Mouse (Mus musculus): ENCODE data around the gene Pcyox1. TPM values are rescaled to one million over a fixed set of nuclear protein-coding genes. Genes with fewer than 3 reads are reported as not detected.

Gene Pcyox1
- polyA plus RNA-seq, 1 experiment from 2014 or later = 52.0 TPM

- Histone ChIP-seq H3K9me3 (no peaks in the 10 kb centered on the region), H3K27me3 (replicated peaks) (no peaks in the 10 kb centered on the region), H3K27ac (replicated peaks) (no peak overlapping the region), H3K4me2 (no peak overlapping the region), H3K4me3 (no peak overlapping the region), H3K9ac (no peak overlapping the region), H3K36me3 (peaks cover 87% of the 10 kb centered on the region), H3K4me1 (no peaks in the 10 kb centered on the region)
- ATAC-seq (ENCODE audit: extremely low read depth, insufficient number of reproducible peaks, low FRiP score, low TSS enrichment) = no peak
- 86% methylated on average over 3 of the region's 3 CpGs for WGBS
Observed at GRCm38 (mm10) chr6:86419239-86419638, 22.3 kb upstream of the Pcyox1 start.

DNA sequence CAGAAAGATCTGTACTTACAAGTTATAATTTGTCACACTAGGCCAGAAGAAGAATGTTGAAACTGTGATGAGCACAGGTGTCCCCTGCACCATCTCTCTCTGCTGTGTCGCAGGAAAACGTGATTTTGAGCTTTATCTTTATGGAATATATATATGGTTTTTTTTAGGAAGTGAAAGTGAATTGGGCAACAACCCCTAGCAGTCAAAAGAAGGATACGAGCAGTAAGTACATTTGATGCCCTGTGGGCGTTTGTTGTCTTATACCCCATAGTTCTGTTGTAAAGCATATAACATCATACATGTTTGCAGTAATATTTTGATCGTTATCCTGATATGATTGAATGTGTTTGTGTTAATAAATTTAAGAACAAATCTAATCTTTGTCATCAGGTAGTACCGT lies 21.8 kb upstream of the Pcyox1 start:
- H3K27me3 ChIP-seq (replicated peaks) = no peaks in the 10 kb centered on the region
- ATAC-seq (ENCODE audit: extremely low read depth, insufficient number of reproducible peaks, low FRiP score, low TSS enrichment) = no peak
- H3K36me3 ChIP-seq = peaks cover 89% of the 10 kb centered on the region
- WGBS = 88% methylated on average over 6 of the region's 6 CpGs
- H3K9me3 ChIP-seq = no peaks in the 10 kb centered on the region
- no peak overlapping the region for H3K27ac ChIP-seq (replicated peaks)
- H3K4me3 ChIP-seq = no peak overlapping the region
- H3K4me2 ChIP-seq = no peak overlapping the region
- no peak overlapping the region for H3K9ac ChIP-seq
- no peaks in the 10 kb centered on the region for H3K4me1 ChIP-seq

DNA sequence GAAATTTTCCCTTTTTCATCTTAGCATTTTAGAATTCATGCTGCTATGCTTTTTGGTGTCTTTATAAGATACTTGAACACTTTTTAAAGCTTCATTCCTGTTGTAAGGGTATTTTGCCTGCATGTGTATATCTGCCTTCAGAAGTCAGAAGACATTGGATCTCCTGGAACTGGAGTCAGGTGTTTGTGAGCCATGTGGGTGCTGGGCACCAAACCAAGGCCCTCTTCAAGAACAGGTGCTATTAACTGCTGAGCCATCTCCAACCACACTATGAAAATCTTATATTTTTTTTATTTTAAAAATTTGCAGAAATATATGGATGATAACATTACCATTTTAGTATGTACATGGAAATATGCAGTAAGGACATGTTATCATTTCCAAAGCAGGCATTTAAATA lies 9.4 kb upstream of the Pcyox1 start:
- Histone ChIP-seq H3K4me3 (no peak overlapping the region; the same call in 1 of the 2 replicates), H3K9ac (0 out of 2 replicates have a peak overlapping the region, but pooled peaks have one; percentile 47), H3K9me3 (no peaks in the 10 kb centered on the region), H3K27ac (replicated peaks) (no peak overlapping the region), H3K4me2 (peak overlapping the region; percentile 72), H3K4me1 (peaks cover 24% of the 10 kb centered on the region), H3K36me3 (peaks cover 25% of the 10 kb centered on the region), H3K27me3 (replicated peaks) (no peaks in the 10 kb centered on the region)
- no peak for ATAC-seq (ENCODE audit: extremely low read depth, insufficient number of reproducible peaks, low FRiP score, low TSS enrichment)

- Histone ChIP-seq H3K9ac (peak overlapping the region; percentile 98), H3K27ac (replicated peaks) (peak overlapping the region; percentile 100), H3K4me3 (peak overlapping the region; percentile 84), H3K4me1 (peaks cover 28% of the 10 kb centered on the region), H3K27me3 (replicated peaks) (no peaks in the 10 kb centered on the region), H3K4me2 (peak overlapping the region; percentile 72), H3K9me3 (no peaks in the 10 kb centered on the region), H3K36me3 (peaks cover 25% of the 10 kb centered on the region)
- WGBS = under 1% methylated on average over 11 of the region's 11 CpGs
- no peak for ATAC-seq (ENCODE audit: extremely low read depth, insufficient number of reproducible peaks, low FRiP score, low TSS enrichment)
Observed at GRCm38 (mm10) chr6:86404996-86405395, 8.0 kb upstream of the Pcyox1 start.

- Histone ChIP-seq H3K27ac (replicated peaks) (peak within 1 kb of the TSS; percentile 100), H3K9ac (peak within 1 kb of the TSS; percentile 98), H3K27me3 (replicated peaks) (peaks cover 5% of the 10 kb centered on the region; the same call in 1 of the 2 replicates), H3K36me3 (peaks cover 20% of the 10 kb centered on the region), H3K9me3 (no peaks in the 10 kb centered on the region), H3K4me2 (peak within 1 kb of the TSS; percentile 72), H3K4me3 (peak within 1 kb of the TSS; percentile 84), H3K4me1 (peaks cover 23% of the 10 kb centered on the region)
- ATAC-seq (ENCODE audit: extremely low read depth, insufficient number of reproducible peaks, low FRiP score, low TSS enrichment) = peak; percentile 92
- WGBS = under 1% methylated on average over 60 of the region's 62 CpGs
Observed at GRCm38 (mm10) chr6:86404100-86404861, 7.3 kb upstream of the Pcyox1 start, which contains the start of gene Tia1. TSS of gene Tia1 (plus strand) at chr6:86404219.

DNA sequence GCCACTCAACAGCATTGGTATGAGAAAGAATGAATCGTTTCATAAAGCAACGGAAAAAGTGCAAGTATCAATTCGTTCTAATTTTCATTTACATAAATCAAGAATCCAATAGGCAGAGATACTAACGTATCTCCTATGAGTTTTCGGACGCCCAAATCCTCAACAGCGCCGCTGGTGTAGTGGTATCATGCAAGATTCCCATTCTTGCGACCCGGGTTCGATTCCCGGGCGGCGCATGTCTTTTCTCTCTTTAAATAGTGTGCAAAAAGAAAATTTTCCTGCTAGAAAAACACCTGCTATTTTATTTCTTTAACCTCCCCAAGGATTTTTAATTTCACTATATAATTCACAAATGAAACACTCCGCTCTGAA lies 6.8 kb upstream of the Pcyox1 start:
- Histone ChIP-seq H3K4me1 (peaks cover 23% of the 10 kb centered on the region), H3K9ac (peak overlapping the region; percentile 98), H3K27me3 (replicated peaks) (peaks cover 5% of the 10 kb centered on the region), H3K4me2 (peak overlapping the region; percentile 72), H3K9me3 (no peaks in the 10 kb centered on the region), H3K36me3 (peaks cover 20% of the 10 kb centered on the region), H3K4me3 (peak overlapping the region; percentile 84), H3K27ac (replicated peaks) (peak overlapping the region; percentile 100)
- under 1% methylated on average over 15 of the region's 15 CpGs for WGBS
- no peak for ATAC-seq (ENCODE audit: extremely low read depth, insufficient number of reproducible peaks, low FRiP score, low TSS enrichment)

- peak overlapping the region; percentile 72 for H3K4me2 ChIP-seq
- H3K27me3 ChIP-seq (replicated peaks) = peaks cover 8% of the 10 kb centered on the region
- peak overlapping the region; percentile 98 for H3K9ac ChIP-seq
- H3K9me3 ChIP-seq = no peaks in the 10 kb centered on the region
- peaks cover 24% of the 10 kb centered on the region for H3K4me1 ChIP-seq
- ATAC-seq (ENCODE audit: extremely low read depth, insufficient number of reproducible peaks, low FRiP score, low TSS enrichment) = no peak
- WGBS = 37% methylated on average over 12 of the region's 12 CpGs
- no peak overlapping the region for H3K27ac ChIP-seq (replicated peaks)
- H3K36me3 ChIP-seq = peaks cover 14% of the 10 kb centered on the region
- peak overlapping the region; percentile 84 for H3K4me3 ChIP-seq
Observed at GRCm38 (mm10) chr6:86402681-86403607, 6.0 kb upstream of the Pcyox1 start.

- 5% methylated on average over 9 of the region's 9 CpGs for WGBS
- H3K36me3 ChIP-seq = no peaks in the 10 kb centered on the region
Observed at GRCm38 (mm10) chr6:86400972-86401371, 4.0 kb upstream of the Pcyox1 start.

GRCm38 (mm10) chr6:86399995-86400394 lies 3.0 kb upstream of the Pcyox1 start:
- no peaks in the 10 kb centered on the region for H3K36me3 ChIP-seq
- 77% methylated on average over 2 of the region's 2 CpGs for WGBS
- ATAC-seq (ENCODE audit: extremely low read depth, insufficient number of reproducible peaks, low FRiP score, low TSS enrichment) = no peak
- H3K9ac ChIP-seq = no peak overlapping the region
- H3K4me2 ChIP-seq = no peak overlapping the region
- H3K4me3 ChIP-seq = no peak overlapping the region
- peaks cover 26% of the 10 kb centered on the region for H3K4me1 ChIP-seq
- H3K27me3 ChIP-seq (replicated peaks) = peaks cover 8% of the 10 kb centered on the region
- no peak overlapping the region for H3K27ac ChIP-seq (replicated peaks)
- H3K9me3 ChIP-seq = no peaks in the 10 kb centered on the region

More at GRCm38 (mm10) chr6:86400972-86401371, 4.0 kb upstream of the Pcyox1 start:
- Histone ChIP-seq H3K4me3 (peak overlapping the region; percentile 42), H3K27ac (replicated peaks) (no peak overlapping the region), H3K4me1 (peaks cover 22% of the 10 kb centered on the region), H3K9me3 (no peaks in the 10 kb centered on the region), H3K4me2 (peak overlapping the region; percentile 67), H3K27me3 (replicated peaks) (peaks cover 8% of the 10 kb centered on the region), H3K9ac (peak overlapping the region; percentile 71; the same call in 1 of the 2 replicates)
- no peak for ATAC-seq (ENCODE audit: extremely low read depth, insufficient number of reproducible peaks, low FRiP score, low TSS enrichment)

DNA sequence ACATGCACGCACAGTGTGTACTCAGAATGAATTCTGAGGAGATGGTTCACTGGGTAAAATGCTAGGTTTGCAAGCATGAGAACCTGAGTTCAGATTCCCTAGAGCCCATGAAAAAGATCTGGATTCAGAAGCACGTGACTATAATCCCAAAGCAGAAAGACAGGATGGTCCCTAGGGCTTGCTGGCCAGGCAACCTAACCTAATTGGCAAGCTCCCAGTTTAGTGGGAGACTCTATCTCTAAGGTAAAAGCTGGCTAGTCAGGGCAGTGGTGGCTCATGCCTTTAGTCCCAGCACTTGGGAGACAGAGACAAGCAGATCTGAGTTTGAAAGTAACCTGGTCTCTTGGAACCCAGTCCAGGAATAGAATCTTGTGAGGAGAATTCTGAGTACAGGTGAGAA lies 2.0 kb upstream of the Pcyox1 start:
- no peaks in the 10 kb centered on the region for H3K9me3 ChIP-seq
- H3K27me3 ChIP-seq (replicated peaks) = peaks cover 8% of the 10 kb centered on the region
- H3K27ac ChIP-seq (replicated peaks) = no peak overlapping the region
- no peak for ATAC-seq (ENCODE audit: extremely low read depth, insufficient number of reproducible peaks, low FRiP score, low TSS enrichment)
- H3K4me1 ChIP-seq = peaks cover 34% of the 10 kb centered on the region
- 78% methylated on average over 2 of the region's 2 CpGs for WGBS
- H3K4me3 ChIP-seq = no peak overlapping the region
- no peak overlapping the region for H3K4me2 ChIP-seq
- H3K9ac ChIP-seq = no peak overlapping the region
- peaks cover 4% of the 10 kb centered on the region for H3K36me3 ChIP-seq

GRCm38 (mm10) chr6:86397257-86397980 lies 465 bp upstream of the Pcyox1 start:
- peaks cover 34% of the 10 kb centered on the region for H3K4me1 ChIP-seq
- 4% methylated on average over 14 of the region's 14 CpGs for WGBS
- H3K4me2 ChIP-seq = peak overlapping the region; percentile 92
- H3K4me3 ChIP-seq = peak overlapping the region; percentile 92
- H3K27me3 ChIP-seq (replicated peaks) = peaks cover 8% of the 10 kb centered on the region
- H3K9ac ChIP-seq = peak overlapping the region; percentile 93
- no peaks in the 10 kb centered on the region for H3K9me3 ChIP-seq
- ATAC-seq (ENCODE audit: extremely low read depth, insufficient number of reproducible peaks, low FRiP score, low TSS enrichment) = no peak
- peaks cover 18% of the 10 kb centered on the region for H3K36me3 ChIP-seq
- H3K27ac ChIP-seq (replicated peaks) = peak overlapping the region; percentile 92

All from heart, embryonic 13.5 days (tissue).